Mouse (Mus musculus) frontal cortex, adult (tissue): ENCODE data around the gene Arfgef3.
"Not testable (repeated sequence)": the region's sequence is repeated elsewhere in the genome, so short reads cannot be mapped to it uniquely, and the experiment has no call there.

Experiments used
- ATAC-seq: cut with Nextera tagmentation; 2 replicates; pipeline ENCODE4 v1.9.2; 2017; ENCODE audit warnings: mild to moderate bottlenecking, moderate library complexity, mixed read lengths; ENCODE audit not compliant: low TSS enrichment

Gene Arfgef3

GRCm38 (mm10) chr10:18589455-18589854, 154.3 kb downstream of the Arfgef3 start:
- no peak for ATAC-seq

DNA sequence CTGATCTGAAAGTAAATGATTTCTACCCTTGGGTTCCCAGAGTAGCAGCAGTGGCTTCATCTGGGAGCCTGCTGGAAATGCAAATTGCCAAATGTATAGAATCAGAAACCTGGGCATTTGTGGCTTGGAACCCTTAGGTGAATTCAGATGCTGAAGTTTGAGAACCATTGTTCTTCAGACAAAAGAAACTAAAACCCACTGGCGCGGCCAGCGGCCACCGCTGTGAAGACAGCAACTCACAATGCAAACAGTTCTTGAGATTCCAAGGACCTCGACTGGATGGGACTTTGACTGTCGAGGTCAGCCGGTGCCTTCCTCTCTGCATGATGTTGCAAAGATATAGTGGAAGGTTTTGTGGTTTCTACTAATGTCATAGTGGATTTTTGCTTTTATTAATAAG, 159.6 kb downstream of the Arfgef3 start:
- ATAC-seq = no peak

GRCm38 (mm10) chr10:18572581-18572980, 171.2 kb downstream of the Arfgef3 start:
- ATAC-seq = peak; percentile 52; the same call in 1 of the 2 replicates

DNA sequence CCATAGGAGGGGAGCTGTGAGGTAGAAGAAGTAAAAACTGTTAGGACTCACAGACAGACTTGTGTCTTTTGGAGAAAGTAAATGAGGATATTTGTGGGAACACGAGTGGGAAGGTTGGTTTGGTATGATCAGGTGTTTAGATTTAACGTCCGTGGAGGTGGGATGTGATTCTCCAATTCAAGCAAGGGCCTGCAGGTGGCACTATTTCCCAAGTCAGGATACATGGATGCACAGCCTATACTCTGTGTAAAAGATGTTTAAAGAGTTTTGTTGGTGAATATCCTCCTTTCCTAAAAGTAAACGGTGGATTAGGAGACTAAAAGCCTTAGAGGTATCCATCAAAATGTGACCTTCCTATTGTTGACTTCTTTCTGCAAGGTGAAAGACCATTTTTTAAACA, 180.8 kb downstream of the Arfgef3 start:
- ATAC-seq = peak; percentile 94

- ATAC-seq = no peak
Observed at GRCm38 (mm10) chr10:18561445-18561844, 182.3 kb downstream of the Arfgef3 start.

DNA sequence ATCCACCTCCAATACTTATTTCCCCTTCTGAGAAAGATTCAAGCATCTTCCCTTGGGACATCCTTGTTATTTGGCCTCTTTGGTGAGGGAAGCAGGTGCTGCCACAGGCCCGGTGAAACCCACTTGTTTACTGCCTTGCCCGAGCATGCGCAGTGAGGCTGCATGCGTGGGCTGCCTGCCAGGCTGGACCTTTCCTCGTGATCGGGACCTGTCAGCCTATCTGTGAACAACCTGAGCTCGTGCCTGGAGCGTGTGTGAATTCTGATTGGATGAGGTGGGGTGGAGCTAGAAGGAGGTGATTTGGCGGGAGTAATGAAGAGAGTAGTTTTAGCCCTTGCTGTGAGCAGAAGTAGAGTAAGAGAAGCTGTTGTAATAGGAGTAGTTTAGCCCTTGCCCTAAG, 184.7 kb downstream of the Arfgef3 start:
- ATAC-seq = not testable (repeated sequence)

- peak; percentile 82 for ATAC-seq
Observed at GRCm38 (mm10) chr10:18549321-18550216, 194.2 kb downstream of the Arfgef3 start.

DNA sequence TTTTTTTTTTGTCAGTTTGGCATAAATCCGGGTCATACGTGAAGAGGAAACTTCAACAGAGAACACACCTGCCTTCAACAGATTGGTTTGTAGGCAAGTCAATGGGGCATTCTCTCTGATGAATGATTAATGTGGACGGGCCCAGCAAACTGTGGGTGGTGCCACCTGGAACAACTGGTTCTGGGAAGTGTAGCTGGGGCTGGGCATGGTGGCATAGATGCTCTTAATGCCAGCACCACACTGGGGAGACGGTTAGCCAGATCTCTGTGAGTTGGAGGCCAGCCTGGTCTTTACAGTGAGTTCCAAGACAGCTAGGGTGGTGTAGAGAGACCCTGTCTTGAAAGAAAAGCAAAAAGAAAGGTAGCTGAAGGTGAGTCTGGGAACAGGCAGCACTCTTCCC, 196.4 kb downstream of the Arfgef3 start:
- no peak for ATAC-seq

GRCm38 (mm10) chr10:18545813-18546235, 197.9 kb downstream of the Arfgef3 start, which contains the start of gene Hebp2:
Gene Hebp2, minus strand, starts transcription at chr10:18546076.
- ATAC-seq = peak; percentile 84

DNA sequence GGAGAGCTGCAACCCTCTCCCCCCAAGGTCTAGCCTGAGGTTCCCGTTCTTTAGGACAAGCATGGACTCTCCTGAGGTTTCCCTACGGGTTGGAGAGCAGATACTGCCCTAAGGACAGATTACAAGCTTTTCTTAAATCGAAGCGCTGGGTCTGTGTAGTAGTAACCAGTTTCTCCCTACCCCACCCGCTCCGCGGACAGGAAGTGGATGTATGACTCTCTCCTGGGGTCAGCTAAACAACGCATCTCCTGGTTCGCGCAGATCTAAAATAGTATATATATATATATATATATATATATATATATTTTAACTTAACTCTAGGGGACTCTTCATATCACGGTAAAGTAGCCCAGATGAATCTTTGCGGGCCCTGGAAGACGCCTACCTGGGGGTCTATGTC, 198.4 kb downstream of the Arfgef3 start:
- no peak for ATAC-seq

DNA sequence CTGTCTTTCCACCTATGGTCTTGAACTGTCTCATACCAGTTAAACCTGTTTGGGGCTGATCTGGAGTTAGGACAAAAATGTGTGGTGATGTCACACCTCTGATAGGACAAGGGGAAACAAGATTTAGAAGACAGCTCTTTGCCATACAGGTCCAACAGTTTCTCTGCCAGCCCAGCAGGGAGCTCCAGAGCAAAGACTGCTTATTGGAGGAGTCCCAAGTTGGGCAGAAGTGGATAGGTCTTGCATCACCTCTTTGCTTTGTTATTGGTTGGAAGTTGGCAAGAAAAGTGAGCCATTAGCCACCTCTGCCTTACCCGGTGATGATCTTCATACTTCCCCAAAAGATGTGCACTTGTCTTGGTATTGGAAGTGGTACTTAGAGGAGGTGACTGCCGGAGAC, 206.9 kb downstream of the Arfgef3 start:
- ATAC-seq = no peak

DNA sequence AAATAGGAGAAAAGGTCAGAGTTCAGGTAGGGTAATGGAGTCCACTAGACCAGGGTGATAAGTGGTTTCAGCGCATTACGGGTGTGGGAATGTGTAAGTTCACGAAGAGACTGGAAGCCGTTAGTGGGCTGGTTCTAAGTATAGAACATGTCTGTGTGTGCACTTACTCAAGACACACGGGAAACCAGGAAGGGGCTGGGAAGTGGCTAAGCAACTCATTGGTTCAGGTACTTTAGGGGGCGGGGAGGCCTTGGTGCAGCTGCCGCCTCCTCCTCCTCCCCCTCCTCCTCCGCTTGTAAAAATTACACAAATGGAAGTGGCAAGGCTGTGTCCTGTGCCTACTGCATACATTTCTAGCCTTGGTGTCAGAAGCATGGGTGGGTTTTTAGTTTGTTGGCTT, 211.5 kb downstream of the Arfgef3 start:
- no peak for ATAC-seq
